Mouse (Mus musculus) gastrocnemius, adult 18-20 months (tissue): ENCODE results near the gene Herc3. TPM values are rescaled to one million over a fixed set of nuclear protein-coding genes. Genes with fewer than 3 reads are reported as not detected.
"Not testable (repeated sequence)": the region's sequence is repeated elsewhere in the genome, so short reads cannot be mapped to it uniquely, and the experiment has no call there.

Source experiments
- DNase-seq: peaks from one replicate; pipeline ENCODE4 v3.0.0; 2021; ENCODE audit warnings: low spot score
- long read RNA-seq, 2 experiments: library from polyadenylated mRNA; stranded (forward); transcript quantifications; one replicate each; pipeline ENCODE4 v2.0.0; 2021
- total RNA-seq, 2 experiments: library from RNA; stranded (reverse); gene quantifications; 2 replicates each; pipeline ENCODE4 v1.2.3; 2021

The Herc3 gene
- total RNA-seq, result 10 to 100 TPM; 50.9 to 64.2 TPM
- long read RNA-seq, experiment 1, partial matches to known transcripts, result 18 of 41 reads
- long read RNA-seq, experiment 1, other reads (novel, unspliced or antisense), result 23 of 41 reads
- long read RNA-seq, experiment 2, partial matches to known transcripts, result 15 of 33 reads
- long read RNA-seq, experiment 2, other reads (novel, unspliced or antisense), result 18 of 33 reads

DNA sequence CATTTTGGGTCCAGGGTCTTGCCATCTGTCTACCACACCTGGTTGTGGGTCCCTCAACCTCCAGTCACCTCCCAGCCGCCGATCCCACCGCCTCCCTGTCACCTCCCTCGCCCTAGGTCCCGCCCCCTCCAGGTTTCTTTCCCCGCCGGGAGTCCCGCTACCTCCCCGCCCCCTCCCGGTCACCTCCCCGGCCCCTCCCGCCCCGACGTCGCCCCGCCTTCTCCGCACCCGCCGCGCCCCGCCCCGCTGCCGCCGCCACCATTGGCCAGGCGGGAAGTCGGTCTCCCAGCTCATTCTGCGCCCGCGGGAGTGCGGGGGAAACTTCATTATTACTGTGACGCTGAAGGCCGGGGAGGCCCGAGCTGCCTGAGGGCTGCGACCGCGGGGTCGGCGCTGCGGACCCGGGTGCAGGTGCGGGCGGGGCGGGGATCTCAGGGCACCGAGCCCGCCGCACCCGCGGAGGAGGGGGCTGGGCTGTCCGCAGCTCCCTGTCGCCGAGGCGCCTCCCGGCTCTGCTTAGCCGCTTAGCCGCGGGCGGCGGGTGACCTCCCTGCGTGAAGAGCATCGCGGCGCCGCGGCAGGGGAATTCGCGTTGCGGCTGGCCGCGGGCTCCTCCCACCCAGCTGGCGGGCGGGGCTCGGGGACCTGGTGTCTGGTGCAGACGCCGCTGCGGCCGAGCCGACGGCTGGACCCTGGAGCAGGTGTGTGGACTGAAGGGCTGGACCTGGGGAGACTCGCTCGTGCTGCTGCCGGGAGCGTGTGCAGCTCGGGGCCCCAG lies at the start of gene Herc3:
Gene Herc3 (plus strand): TSS at position 234 of the 778 bp plus-strand sequence.
- DNase-seq, result peak; percentile 72

DNA sequence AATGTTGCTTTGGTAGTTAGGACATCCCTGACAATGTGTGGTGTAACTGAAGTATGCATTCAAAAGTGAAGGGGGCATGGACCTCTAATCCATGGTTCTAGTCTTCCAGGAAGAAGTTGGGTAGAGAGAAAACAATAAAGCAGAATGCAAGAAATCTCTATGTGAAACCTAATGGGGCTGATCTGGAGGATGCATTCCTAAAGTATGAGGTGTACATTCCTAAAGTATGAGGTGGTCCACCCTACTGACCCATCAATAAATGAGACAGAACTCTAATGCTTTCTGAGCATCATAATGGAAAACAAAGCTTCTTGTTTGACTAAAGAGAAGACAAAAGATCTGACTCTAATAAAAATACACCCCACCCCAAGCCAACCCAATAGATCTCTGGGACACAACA lies 29.9 kb upstream of the Herc3 start:
- no peak for DNase-seq

DNA sequence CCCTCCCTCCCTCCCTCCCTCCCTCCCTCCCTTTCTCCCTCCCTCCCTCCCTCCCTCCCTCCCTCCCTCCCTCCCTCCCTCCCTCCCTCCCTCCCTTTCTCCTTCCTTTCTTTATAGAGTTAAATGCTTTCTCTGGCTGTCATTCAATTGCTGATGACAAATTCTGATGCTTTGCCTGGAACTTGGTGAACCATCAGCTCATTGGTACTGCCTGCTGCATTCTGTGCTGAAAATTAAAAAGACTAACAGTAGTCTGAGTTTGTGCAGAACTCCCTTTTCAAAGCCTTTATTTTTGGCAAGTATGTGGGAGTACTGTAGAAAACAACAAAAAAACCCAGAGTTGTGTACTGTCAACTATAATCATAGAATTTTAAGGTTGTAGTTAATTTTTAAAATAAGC lies 16.9 kb upstream of the Herc3 start:
- no peak for DNase-seq

DNA sequence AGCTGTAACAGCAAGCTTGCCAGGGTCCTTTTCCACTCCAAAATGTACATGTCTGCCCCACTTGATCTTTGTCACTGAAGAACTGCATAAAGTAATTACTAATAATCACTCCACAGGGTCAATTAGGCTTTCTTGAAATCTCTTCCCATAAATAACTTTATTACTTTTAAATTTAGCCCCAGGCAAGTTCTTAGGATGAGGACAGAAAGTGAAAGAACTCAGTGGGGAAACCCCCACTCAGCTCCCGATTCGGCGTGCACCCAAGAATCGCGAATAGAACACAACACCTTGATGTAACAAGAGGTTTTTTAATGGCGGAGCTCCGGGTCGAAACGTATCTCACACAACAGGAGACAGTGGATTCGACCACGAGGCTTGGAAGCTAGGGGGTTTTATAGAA lies 14.2 kb upstream of the Herc3 start:
- not testable (repeated sequence) for DNase-seq

DNA sequence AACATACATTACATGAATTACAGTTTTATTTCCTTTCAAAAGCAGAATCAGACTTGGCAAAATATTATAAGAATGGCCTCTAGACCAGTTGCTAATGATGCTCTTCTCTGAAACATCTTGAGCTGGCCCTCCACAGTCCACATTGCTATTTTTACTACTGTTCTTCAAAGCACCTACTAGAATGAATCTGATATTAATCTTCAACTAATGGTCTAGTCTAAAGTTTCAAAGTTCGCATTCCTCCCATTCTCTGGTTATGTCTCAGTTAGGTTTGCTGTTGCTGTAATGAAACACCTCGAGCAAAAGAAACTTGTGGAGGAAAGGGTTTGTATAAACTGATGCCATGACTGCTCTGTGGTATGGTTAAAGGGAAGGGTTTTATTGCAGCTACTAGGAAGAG lies 5.6 kb upstream of the Herc3 start:
- no peak for DNase-seq

DNA sequence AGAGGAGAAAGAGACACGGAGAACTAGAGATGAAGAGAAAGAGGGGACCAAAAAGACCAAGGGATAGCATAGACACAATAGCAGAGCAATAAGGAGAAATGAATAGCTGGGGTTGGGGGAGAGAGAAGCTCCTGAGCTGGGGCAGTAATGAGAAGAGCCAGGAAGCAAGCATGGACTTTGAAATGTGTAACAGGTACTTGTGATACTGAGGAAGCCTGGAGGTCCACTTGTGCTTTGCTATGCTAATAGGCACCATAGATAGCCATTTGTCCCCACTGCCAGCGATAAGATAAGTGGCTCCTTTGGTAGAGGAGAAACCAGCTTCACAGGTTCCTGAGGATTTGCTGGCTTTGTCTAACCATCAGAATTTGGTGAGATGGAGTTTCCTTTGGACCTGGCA lies 5.2 kb upstream of the Herc3 start:
- DNase-seq, result no peak

DNA sequence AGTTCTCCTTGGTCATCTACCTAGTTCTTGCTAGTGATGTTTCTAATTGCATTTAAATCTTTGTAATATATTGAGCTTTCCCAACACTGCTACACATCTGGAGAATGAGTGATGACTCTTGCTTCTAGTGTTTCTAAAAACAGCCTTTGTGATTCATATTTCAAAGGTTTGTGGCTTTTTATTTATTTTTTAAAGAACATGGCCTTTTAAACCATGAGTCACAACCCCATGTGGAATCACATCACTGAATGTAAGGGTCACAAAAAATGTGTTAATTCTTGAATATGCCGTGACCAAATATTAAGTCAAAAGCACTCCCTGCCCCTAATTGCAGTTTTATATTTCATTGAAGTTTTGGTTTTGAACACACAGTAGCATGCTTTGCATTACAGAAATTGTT lies 2.7 kb upstream of the Herc3 start:
- DNase-seq, result no peak

DNA sequence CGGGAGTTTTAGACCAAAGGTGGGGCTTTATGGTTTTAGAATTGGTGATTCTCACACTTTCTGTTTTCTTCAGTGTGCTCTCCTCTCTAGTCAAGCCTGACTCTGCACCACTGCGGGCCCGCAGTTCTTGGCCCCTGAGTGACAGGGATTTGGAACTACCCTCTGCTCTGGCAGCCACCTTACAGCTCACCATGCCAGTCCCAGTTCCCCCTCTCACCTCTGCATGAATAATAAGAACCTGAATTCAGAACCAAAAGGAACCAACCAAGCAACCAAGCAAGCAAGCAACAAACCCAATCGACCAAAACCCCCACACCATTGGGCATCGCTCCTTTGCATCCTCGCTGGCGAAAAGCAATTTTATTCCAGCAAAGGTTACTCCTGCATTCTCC lies 429 bp upstream of the Herc3 start:
- DNase-seq, result no peak

DNA sequence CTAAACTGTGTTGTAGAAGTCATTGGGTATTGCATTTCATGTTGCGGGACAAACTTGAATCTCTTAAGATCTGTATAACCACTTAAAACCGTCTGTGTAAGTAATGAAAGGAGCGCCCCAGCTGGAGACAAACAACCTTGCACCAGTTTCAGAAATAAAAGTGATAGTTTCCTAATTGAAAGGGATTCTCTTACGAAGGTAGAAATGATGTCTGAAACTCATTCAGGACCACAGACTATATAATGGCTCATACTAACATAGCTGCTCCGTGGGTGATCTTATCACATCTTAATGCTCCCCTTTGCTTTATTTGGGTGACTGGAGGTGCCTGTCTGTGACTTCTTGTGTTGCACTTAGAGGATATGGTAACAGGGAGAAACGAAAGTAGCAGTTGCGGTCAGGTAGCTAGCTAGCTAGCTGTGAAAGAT lies 1.3 kb downstream of the Herc3 start:
- DNase-seq, result no peak

DNA sequence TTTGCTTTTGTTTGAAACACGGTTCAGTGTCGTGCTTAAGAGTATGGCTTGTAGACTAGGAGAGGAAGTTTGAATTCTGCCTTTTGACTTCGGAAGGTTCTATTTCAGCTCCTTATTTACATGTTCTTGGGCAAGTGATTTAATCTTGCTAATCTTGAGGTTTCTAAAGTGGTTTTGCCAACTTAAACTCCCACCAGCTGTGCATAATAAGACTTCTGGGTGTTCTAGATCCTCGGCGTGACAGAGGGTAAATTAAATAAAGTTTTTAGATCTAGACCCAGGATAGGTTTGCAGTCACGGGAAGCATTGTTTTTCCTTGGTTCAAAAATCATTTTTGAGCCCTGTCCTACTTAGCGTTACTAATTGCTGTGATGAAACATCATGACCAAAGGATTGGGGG lies 3.2 kb downstream of the Herc3 start:
- no peak for DNase-seq

DNA sequence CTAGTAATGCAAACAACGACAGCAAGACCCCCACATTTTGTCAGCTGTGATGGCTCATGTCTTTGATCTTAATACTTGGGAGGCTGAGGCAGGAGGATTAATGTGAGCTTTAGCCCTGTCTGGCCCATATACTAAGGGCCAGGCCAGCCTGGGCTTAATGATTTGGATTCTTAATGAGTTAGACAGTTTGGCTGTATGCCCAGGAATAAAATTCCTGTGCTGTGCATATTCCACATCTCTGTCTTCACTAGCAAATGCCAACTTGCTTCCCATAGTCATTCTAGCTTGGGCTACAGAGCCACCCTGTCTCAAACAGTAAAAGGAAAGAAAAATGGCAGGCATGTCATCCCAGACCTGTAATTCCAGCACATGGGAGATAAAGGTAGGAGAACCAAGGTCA lies 4.3 kb downstream of the Herc3 start:
- no peak for DNase-seq

GRCm38 (mm10) chr6:58836476-58836875 lies 5.2 kb downstream of the Herc3 start:
- DNase-seq, result no peak

- DNase-seq, result no peak
Observed at GRCm38 (mm10) chr6:58837917-58838316, 6.7 kb downstream of the Herc3 start.

GRCm38 (mm10) chr6:58841208-58841607 lies 9.9 kb downstream of the Herc3 start:
- no peak for DNase-seq

GRCm38 (mm10) chr6:58842186-58842585 lies 10.9 kb downstream of the Herc3 start:
- DNase-seq, result no peak

DNA sequence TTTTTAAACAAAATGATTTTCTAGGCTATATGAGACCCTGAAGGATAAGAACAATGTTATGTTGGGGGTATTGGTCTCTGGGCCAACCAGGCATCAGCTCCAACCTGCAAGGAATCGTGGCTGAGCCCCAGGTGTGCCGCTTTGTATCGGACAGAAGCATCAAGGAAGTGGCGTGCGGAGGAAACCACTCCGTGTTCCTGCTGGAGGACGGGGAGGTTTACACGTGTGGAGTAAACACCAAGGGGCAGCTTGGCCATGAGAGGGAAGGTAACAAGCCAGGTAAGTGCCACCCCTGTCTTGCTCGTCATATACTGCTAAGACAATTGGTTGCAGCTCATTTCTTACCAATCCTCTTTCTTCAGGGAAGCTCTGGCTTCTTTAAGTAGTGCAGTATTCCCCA lies 12.3 kb downstream of the Herc3 start:
- DNase-seq, result no peak

DNA sequence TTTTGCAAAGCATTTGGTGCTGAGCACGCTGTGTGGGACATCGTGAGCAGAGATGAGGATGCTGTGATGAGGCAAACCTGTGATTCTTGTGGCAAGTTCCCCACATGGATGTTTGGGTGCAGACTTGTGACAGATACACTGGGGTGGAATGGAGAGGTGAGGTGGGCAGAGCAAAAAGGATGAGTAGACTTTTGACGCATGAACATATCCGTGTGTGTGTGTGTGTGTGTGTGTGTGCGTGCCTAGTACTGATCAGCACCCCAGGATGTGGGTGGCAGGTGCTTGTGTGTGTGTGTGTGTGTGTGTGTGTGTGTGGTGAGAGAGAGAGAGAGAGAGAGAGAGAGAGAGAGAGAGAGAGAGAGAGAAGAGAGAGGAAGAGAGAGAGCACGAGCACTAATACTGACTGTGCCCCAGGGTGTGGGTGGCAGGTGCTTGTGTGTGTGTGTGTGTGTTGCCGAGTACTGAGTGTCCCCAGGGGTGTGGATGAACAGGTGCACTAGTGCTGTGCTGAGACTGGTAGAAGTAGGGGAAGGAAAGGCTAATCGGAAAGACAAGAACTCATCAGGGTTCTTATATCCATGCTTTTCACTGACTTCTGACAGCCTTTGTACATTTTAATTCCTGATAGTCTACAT lies 13.0 kb downstream of the Herc3 start:
- no peak for DNase-seq

DNA sequence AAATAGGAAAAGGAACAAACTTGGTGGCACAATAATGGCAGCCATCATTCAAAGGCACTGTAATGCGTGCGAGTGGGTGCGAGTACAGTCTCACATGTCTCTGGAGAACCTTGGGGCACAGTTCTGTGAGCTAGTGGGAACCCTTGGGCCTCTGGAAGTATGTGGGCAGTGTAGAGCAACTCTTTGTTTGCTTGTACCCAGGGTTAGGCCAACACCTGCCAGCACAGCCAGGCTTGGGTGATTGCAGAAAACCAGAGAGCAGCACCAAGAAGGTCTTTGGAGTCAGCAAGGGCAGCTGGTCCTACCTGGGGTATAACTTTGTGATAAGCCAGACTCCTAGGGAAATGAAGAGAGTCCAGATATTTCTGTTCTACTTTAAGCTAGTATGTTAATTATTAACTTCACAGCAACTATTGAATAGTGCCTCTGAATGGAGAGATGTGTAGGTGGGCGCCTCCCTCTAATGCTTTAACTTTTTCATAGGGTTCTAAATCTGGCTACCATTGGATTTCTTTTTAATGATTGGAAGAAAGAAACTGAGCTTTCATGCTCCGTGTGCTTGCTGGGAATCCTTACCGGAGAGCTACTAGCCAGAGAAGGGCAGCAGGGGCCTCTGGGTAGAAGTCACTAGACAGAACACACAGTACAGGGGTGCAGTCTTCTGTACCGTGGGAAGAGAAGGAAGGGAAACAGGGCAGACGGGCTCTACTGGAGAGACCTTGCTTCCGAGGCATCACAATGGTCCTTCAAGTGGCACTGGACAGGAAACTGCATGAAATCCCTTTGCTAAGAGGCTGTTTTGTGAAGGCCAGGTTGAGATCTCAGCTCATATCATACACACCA lies 15.8 kb downstream of the Herc3 start:
- no peak for DNase-seq

DNA sequence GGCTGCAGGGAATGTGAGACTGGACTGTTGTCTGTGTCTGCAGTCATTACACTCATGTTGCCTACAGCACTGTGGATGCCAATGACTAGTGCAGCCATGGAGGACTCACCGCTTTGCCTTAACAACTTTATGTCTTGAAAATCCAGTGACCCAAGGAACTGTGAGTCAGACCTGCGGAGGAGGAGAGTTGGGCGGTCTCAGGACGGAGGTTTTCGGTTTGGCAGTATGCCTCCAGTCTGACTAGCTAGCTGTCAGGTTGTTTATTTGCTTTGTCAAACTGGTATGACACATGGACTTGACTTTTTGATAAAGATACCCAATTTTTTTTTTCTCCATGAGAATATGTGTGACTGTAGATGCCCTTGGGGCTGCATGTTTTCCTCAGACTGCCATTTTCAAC lies 16.6 kb downstream of the Herc3 start:
- no peak for DNase-seq

DNA sequence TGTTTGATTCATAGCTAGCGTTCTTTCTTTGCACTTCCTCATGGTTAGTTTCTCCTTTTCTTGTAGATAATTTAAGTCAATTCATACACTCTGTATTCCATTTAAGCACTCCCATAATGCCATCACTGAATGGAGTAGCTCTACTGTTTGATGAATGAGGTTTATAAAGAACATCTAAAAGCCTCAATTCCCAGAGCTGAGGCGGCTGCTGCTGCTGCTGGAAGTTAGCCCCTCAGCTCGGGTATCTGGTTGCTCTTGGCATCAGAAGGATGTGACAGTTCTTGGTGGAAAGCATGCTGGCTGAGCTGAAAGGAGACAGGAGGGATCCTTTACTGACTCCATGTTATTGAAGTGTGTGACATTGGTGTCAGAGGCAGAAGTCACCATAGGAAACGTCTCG lies 18.1 kb downstream of the Herc3 start:
- no peak for DNase-seq

- no peak for DNase-seq
Observed at GRCm38 (mm10) chr6:58855676-58856367, 24.6 kb downstream of the Herc3 start.
